Mouse (Mus musculus): ENCODE measurements around the gene 6030452D12Rik.

- no peak for TF ChIP-seq ZC3H11A (IDR thresholded peaks at IDR 0.05; ENCODE audit: low read depth, low read length)
- TF ChIP-seq E2F4 (IDR thresholded peaks at IDR 0.05; ENCODE audit: insufficient replicate concordance, low read depth, low read length) = no peak
- no peak for TF ChIP-seq EP300 (IDR thresholded peaks at IDR 0.05; ENCODE audit: low read length)
- TF ChIP-seq CTCF (conservative IDR thresholded peaks at IDR 0.05 in 1 of 2, IDR thresholded peaks at IDR 0.05 in 1 of 2; ENCODE audit: low read depth in 2 of 2, low read length in 2 of 2) = no peak
- TF ChIP-seq TCF12 (IDR thresholded peaks at IDR 0.05; ENCODE audit: low read depth, low read length) = no peak
- TF ChIP-seq CHD2 (IDR thresholded peaks at IDR 0.05; ENCODE audit: low read length) = no peak
- no peak for TF ChIP-seq POLR2A (IDR thresholded peaks at IDR 0.05; ENCODE audit: low read depth, low read length)
- no peak for TF ChIP-seq POLR2AphosphoS2 (IDR thresholded peaks at IDR 0.05; ENCODE audit: low read depth, low read length)
- no peak for TF ChIP-seq NELFE (IDR thresholded peaks at IDR 0.05; ENCODE audit: low read depth, low read length)
- no peak for TF ChIP-seq USF2 (conservative IDR thresholded peaks at IDR 0.05; ENCODE audit: low read depth, low read length)
- TF ChIP-seq MAFK (IDR thresholded peaks at IDR 0.05; ENCODE audit: insufficient replicate concordance, low read length) = no peak
- no peak for TF ChIP-seq JUND (conservative IDR thresholded peaks at IDR 0.05; ENCODE audit: low read depth, low read length)
These were observed at the start of gene 6030452D12Rik for GRCm38 (mm10) chr8:106500018-106500685.
